Mouse (Mus musculus): Measurements from ENCODE around the gene Pdyn.

Gene Pdyn

GRCm38 (mm10) chr2:129674935-129675634 is 24.6 kb downstream of the Pdyn start:
- no peak overlapping the region for H3K4me3 ChIP-seq (replicated peaks; ENCODE audit: low read length)
- TF ChIP-seq CTCF (conservative IDR thresholded peaks at IDR 0.05; ENCODE audit: low read length) (peak; percentile 71), POU5F1 (IDR thresholded peaks at IDR 0.05; ENCODE audit: borderline replicate concordance, low read length) (no peak)
- peaks cover 6% of the 10 kb centered on the region; the same call in 1 of the 2 replicates for H3K27me3 ChIP-seq (ENCODE audit: insufficient read depth, low read length)
- H3K9me3 ChIP-seq (ENCODE audit: low read length) = no peaks in the 10 kb centered on the region
- H3K36me3 ChIP-seq (ENCODE audit: insufficient read depth, low read length) = no peaks in the 10 kb centered on the region
- peaks cover 17% of the 10 kb centered on the region for H3K4me1 ChIP-seq (replicated peaks; ENCODE audit: low read depth, low read length)

- Histone ChIP-seq H3K27me3 (ENCODE audit: insufficient read depth, low read length) (no peaks in the 10 kb centered on the region), H3K36me3 (ENCODE audit: insufficient read depth, low read length) (no peaks in the 10 kb centered on the region), H3K4me1 (replicated peaks; ENCODE audit: low read depth, low read length) (peaks cover 3% of the 10 kb centered on the region; the same call in 1 of the 2 replicates), H3K4me3 (replicated peaks; ENCODE audit: low read length) (no peak overlapping the region), H3K9me3 (ENCODE audit: low read length) (no peaks in the 10 kb centered on the region)
- TF ChIP-seq POU5F1 (IDR thresholded peaks at IDR 0.05; ENCODE audit: borderline replicate concordance, low read length) (no peak), CTCF (conservative IDR thresholded peaks at IDR 0.05; ENCODE audit: low read length) (no peak), NANOG (IDR thresholded peaks at IDR 0.05; ENCODE audit: borderline replicate concordance, low read length) (no peak)
Measured at GRCm38 (mm10) chr2:129671911-129672310, 27.7 kb downstream of the Pdyn start.

- Histone ChIP-seq H3K27me3 (ENCODE audit: insufficient read depth, low read length) (no peaks in the 10 kb centered on the region), H3K9me3 (ENCODE audit: low read length) (no peaks in the 10 kb centered on the region), H3K36me3 (ENCODE audit: insufficient read depth, low read length) (no peaks in the 10 kb centered on the region), H3K4me3 (replicated peaks; ENCODE audit: low read length) (no peak overlapping the region), H3K4me1 (replicated peaks; ENCODE audit: low read depth, low read length) (no peaks in the 10 kb centered on the region)
- TF ChIP-seq POU5F1 (IDR thresholded peaks at IDR 0.05; ENCODE audit: borderline replicate concordance, low read length) (no peak), NANOG (IDR thresholded peaks at IDR 0.05; ENCODE audit: borderline replicate concordance, low read length) (no peak), CTCF (conservative IDR thresholded peaks at IDR 0.05; ENCODE audit: low read length) (no peak)
Measured at GRCm38 (mm10) chr2:129662484-129662883, 37.2 kb downstream of the Pdyn start.

GRCm38 (mm10) chr2:129660020-129660419 is 39.6 kb downstream of the Pdyn start:
- no peak for TF ChIP-seq CTCF (conservative IDR thresholded peaks at IDR 0.05; ENCODE audit: low read length)
- no peak for TF ChIP-seq POU5F1 (IDR thresholded peaks at IDR 0.05; ENCODE audit: borderline replicate concordance, low read length)
- no peaks in the 10 kb centered on the region for H3K9me3 ChIP-seq (ENCODE audit: low read length)
- H3K4me1 ChIP-seq (replicated peaks; ENCODE audit: low read depth, low read length) = no peaks in the 10 kb centered on the region
- no peaks in the 10 kb centered on the region for H3K36me3 ChIP-seq (ENCODE audit: insufficient read depth, low read length)
- no peak overlapping the region for H3K4me3 ChIP-seq (replicated peaks; ENCODE audit: low read length)
- H3K27me3 ChIP-seq (ENCODE audit: insufficient read depth, low read length) = 0 out of 2 replicates have a peak, but pooled peaks cover 6% of the 10 kb centered on the region

- Histone ChIP-seq H3K27me3 (ENCODE audit: insufficient read depth, low read length) (0 out of 2 replicates have a peak, but pooled peaks cover 7% of the 10 kb centered on the region), H3K4me3 (replicated peaks; ENCODE audit: low read length) (no peak overlapping the region), H3K36me3 (ENCODE audit: insufficient read depth, low read length) (no peaks in the 10 kb centered on the region), H3K4me1 (replicated peaks; ENCODE audit: low read depth, low read length) (no peaks in the 10 kb centered on the region), H3K9me3 (ENCODE audit: low read length) (no peaks in the 10 kb centered on the region)
- TF ChIP-seq NANOG (IDR thresholded peaks at IDR 0.05; ENCODE audit: borderline replicate concordance, low read length) (no peak), CTCF (conservative IDR thresholded peaks at IDR 0.05; ENCODE audit: low read length) (no peak), POU5F1 (IDR thresholded peaks at IDR 0.05; ENCODE audit: borderline replicate concordance, low read length) (no peak)
Measured at GRCm38 (mm10) chr2:129658796-129659195, 40.8 kb downstream of the Pdyn start.

- H3K27me3 ChIP-seq (ENCODE audit: insufficient read depth, low read length) = peaks cover 13% of the 10 kb centered on the region
- no peak for TF ChIP-seq CTCF (conservative IDR thresholded peaks at IDR 0.05; ENCODE audit: low read length)
- no peak for TF ChIP-seq NANOG (IDR thresholded peaks at IDR 0.05; ENCODE audit: borderline replicate concordance, low read length)
- TF ChIP-seq POU5F1 (IDR thresholded peaks at IDR 0.05; ENCODE audit: borderline replicate concordance, low read length) = no peak
- H3K36me3 ChIP-seq (ENCODE audit: insufficient read depth, low read length) = no peaks in the 10 kb centered on the region
- H3K9me3 ChIP-seq (ENCODE audit: low read length) = no peaks in the 10 kb centered on the region
- no peaks in the 10 kb centered on the region for H3K4me1 ChIP-seq (replicated peaks; ENCODE audit: low read depth, low read length)
- H3K4me3 ChIP-seq (replicated peaks; ENCODE audit: low read length) = no peak overlapping the region
Measured at GRCm38 (mm10) chr2:129655033-129655432, 44.6 kb downstream of the Pdyn start.

GRCm38 (mm10) chr2:129654233-129654950 is 45.3 kb downstream of the Pdyn start:
- TF ChIP-seq NANOG (IDR thresholded peaks at IDR 0.05; ENCODE audit: borderline replicate concordance, low read length) = no peak
- no peak for TF ChIP-seq POU5F1 (IDR thresholded peaks at IDR 0.05; ENCODE audit: borderline replicate concordance, low read length)
- TF ChIP-seq CTCF (conservative IDR thresholded peaks at IDR 0.05; ENCODE audit: low read length) = no peak
- no peaks in the 10 kb centered on the region for H3K4me1 ChIP-seq (replicated peaks; ENCODE audit: low read depth, low read length)
- H3K9me3 ChIP-seq (ENCODE audit: low read length) = no peaks in the 10 kb centered on the region
- H3K4me3 ChIP-seq (replicated peaks; ENCODE audit: low read length) = no peak overlapping the region
- peaks cover 13% of the 10 kb centered on the region for H3K27me3 ChIP-seq (ENCODE audit: insufficient read depth, low read length)
- H3K36me3 ChIP-seq (ENCODE audit: insufficient read depth, low read length) = no peaks in the 10 kb centered on the region

- Histone ChIP-seq H3K27me3 (ENCODE audit: insufficient read depth, low read length) (peaks cover 13% of the 10 kb centered on the region), H3K4me1 (replicated peaks; ENCODE audit: low read depth, low read length) (peaks cover 6% of the 10 kb centered on the region; the same call in 1 of the 2 replicates), H3K36me3 (ENCODE audit: insufficient read depth, low read length) (no peaks in the 10 kb centered on the region), H3K4me3 (replicated peaks; ENCODE audit: low read length) (no peak overlapping the region), H3K9me3 (ENCODE audit: low read length) (no peaks in the 10 kb centered on the region)
- TF ChIP-seq POU5F1 (IDR thresholded peaks at IDR 0.05; ENCODE audit: borderline replicate concordance, low read length) = no peak
- TF ChIP-seq NANOG (IDR thresholded peaks at IDR 0.05; ENCODE audit: borderline replicate concordance, low read length) = no peak
- no peak for TF ChIP-seq CTCF (conservative IDR thresholded peaks at IDR 0.05; ENCODE audit: low read length)
Measured at GRCm38 (mm10) chr2:129653632-129654031, 46.0 kb downstream of the Pdyn start.

Data from E14TG2a.4 (cell line).